Mouse (Mus musculus) CH12.LX (cell line): ENCODE data around the gene Nuak2. TPM values are rescaled to one million over a fixed set of nuclear protein-coding genes. Genes with fewer than 3 reads are reported as not detected.

ENCODE experiments used
- DNase-seq: peaks from one replicate; pipeline ENCODE4 v3.0.0-alpha.2; 2013; ENCODE audit errors: extremely low read depth
- H3K27ac ChIP-seq: 2 replicates; pipeline ENCODE4 v1.5.1; 2012; ENCODE audit warnings: low read depth, mild to moderate bottlenecking, control low read depth, moderate library complexity; ENCODE audit not compliant: insufficient read depth
- H3K27me3 ChIP-seq: replicated peaks from 2 replicates; pipeline ENCODE3; 2012; ENCODE audit warnings: inconsistent platforms
- H3K36me3 ChIP-seq, 2 experiments: replicated peaks in 1 of 2; 2 replicates each; pipeline versions ENCODE3 to v1.6.1; 2012; ENCODE audit warnings: inconsistent platforms in 1 of 2, low read length in 1 of 2, mild to moderate bottlenecking in 1 of 2, mixed read lengths in 1 of 2, moderate library complexity in 1 of 2; ENCODE audit not compliant: control insufficient read depth in 1 of 2, insufficient read depth in 1 of 2
- H3K4me1 ChIP-seq, 2 experiments: 2 replicates each; pipeline ENCODE4 v1.6.1; 2012; ENCODE audit warnings: inconsistent platforms in 1 of 2, moderate library complexity in 1 of 2; ENCODE audit not compliant: insufficient read depth in 2 of 2, control insufficient read depth in 1 of 2
- H3K4me2 ChIP-seq: 2 replicates; pipeline ENCODE4 v1.6.1; 2012; ENCODE audit warnings: low read depth, mild to moderate bottlenecking, control low read depth; ENCODE audit not compliant: poor library complexity, insufficient read depth, severe bottlenecking
- H3K4me3 ChIP-seq, 3 experiments: fragments of 150-350 bp in 1 of 3; sonication (generic) in 1 of 3; replicated peaks in 1 of 3; 2 replicates each; pipeline versions ENCODE3 to v1.5.1; 2011 to 2012; ENCODE audit warnings: low read depth in 2 of 3, low read length in 2 of 3, mild to moderate bottlenecking in 2 of 3, moderate library complexity in 2 of 3, control low read depth in 1 of 3, improper control_type of control experiment in 1 of 3, inconsistent platforms in 1 of 3, mixed read lengths in 1 of 3; ENCODE audit not compliant: poor library complexity in 1 of 3
- H3K79me2 ChIP-seq: replicated peaks from 2 replicates; pipeline ENCODE4 v1.6.1; 2012; ENCODE audit warnings: mild to moderate bottlenecking, moderate library complexity; ENCODE audit not compliant: control insufficient read depth, poor library complexity, insufficient read depth, severe bottlenecking; ENCODE audit errors: extremely low read depth
- H3K9ac ChIP-seq: 2 replicates; pipeline ENCODE4 v1.6.1; 2012; ENCODE audit warnings: low read depth, mild to moderate bottlenecking, control low read depth, moderate library complexity; ENCODE audit not compliant: insufficient read depth
- H3K9me3 ChIP-seq: replicated peaks from 2 replicates; pipeline ENCODE3; 2012; ENCODE audit warnings: low read length, inconsistent platforms, mixed read lengths
- BHLHE40 ChIP-seq: IDR thresholded peaks from 2 replicates; pipeline ENCODE4 v1.6.1; 2011; ENCODE audit warnings: mild to moderate bottlenecking, low read depth, low read length, improper control_type of control experiment
- CTCF ChIP-seq, 2 experiments: IDR thresholded peaks in 1 of 2; conservative IDR thresholded peaks in 1 of 2; 2 replicates each; pipeline ENCODE4 v1.5.1; 2011 to 2012; ENCODE audit warnings: low read depth in 2 of 2, low read length in 2 of 2, improper control_type of control experiment in 1 of 2, inconsistent platforms in 1 of 2, mild to moderate bottlenecking in 1 of 2, moderate library complexity in 1 of 2
- E2F4 ChIP-seq: IDR thresholded peaks from 2 replicates; pipeline ENCODE4 v1.6.1; 2011; ENCODE audit warnings: low read depth, low read length, improper control_type of control experiment; ENCODE audit not compliant: insufficient replicate concordance
- EP300 ChIP-seq: IDR thresholded peaks from 2 replicates; pipeline ENCODE4 v1.6.1; 2011; ENCODE audit warnings: low read length, improper control_type of control experiment
- GABPA ChIP-seq: IDR thresholded peaks from 2 replicates; pipeline ENCODE4 v1.6.1; 2012; ENCODE audit warnings: low read depth, low read length, improper control_type of control experiment, inconsistent platforms; ENCODE audit not compliant: insufficient replicate concordance
- JUND ChIP-seq: conservative IDR thresholded peaks from 2 replicates; pipeline ENCODE4 v1.6.1; 2011; ENCODE audit warnings: low read depth, low read length, improper control_type of control experiment
- KAT2A ChIP-seq: IDR thresholded peaks from 2 replicates; pipeline ENCODE4 v1.6.1; 2012; ENCODE audit warnings: low read length, improper control_type of control experiment, inconsistent platforms; ENCODE audit not compliant: insufficient replicate concordance
- MEF2A ChIP-seq: IDR thresholded peaks from 2 replicates; pipeline ENCODE4 v1.6.1; 2014; ENCODE audit warnings: low read depth, mild to moderate bottlenecking, inconsistent platforms, low read length, improper control_type of control experiment, borderline replicate concordance
- RAD21 ChIP-seq: IDR thresholded peaks from 2 replicates; pipeline ENCODE4 v1.6.1; 2011; ENCODE audit warnings: low read depth, mild to moderate bottlenecking, low read length, improper control_type of control experiment, moderate library complexity
- SMC3 ChIP-seq: IDR thresholded peaks from 2 replicates; pipeline ENCODE4 v1.6.1; 2011; ENCODE audit warnings: low read depth, low read length, improper control_type of control experiment
- TBP ChIP-seq: conservative IDR thresholded peaks from 2 replicates; pipeline ENCODE4 v1.6.1; 2011; ENCODE audit warnings: low read depth, low read length, improper control_type of control experiment
- TCF12 ChIP-seq: IDR thresholded peaks from 2 replicates; pipeline ENCODE4 v1.6.1; 2014; ENCODE audit warnings: low read depth, mild to moderate bottlenecking, inconsistent platforms, low read length, improper control_type of control experiment
- UBTF ChIP-seq: IDR thresholded peaks from 2 replicates; pipeline ENCODE4 v1.6.1; 2012; ENCODE audit warnings: low read depth, mild to moderate bottlenecking, inconsistent platforms, low read length, improper control_type of control experiment, moderate library complexity
- USF2 ChIP-seq: conservative IDR thresholded peaks from 2 replicates; pipeline ENCODE4 v1.6.1; 2011; ENCODE audit warnings: low read depth, low read length, improper control_type of control experiment
- ZKSCAN1 ChIP-seq: IDR thresholded peaks from 2 replicates; pipeline ENCODE4 v1.6.1; 2012; ENCODE audit warnings: low read depth, inconsistent platforms, low read length, improper control_type of control experiment, borderline replicate concordance
- ZMIZ1 ChIP-seq: IDR thresholded peaks from 2 replicates; pipeline ENCODE4 v1.6.1; 2012; ENCODE audit warnings: low read depth, mild to moderate bottlenecking, inconsistent platforms, low read length, improper control_type of control experiment
- dilution Hi-C: fragments of 300-500 bp; cut with MboI; formaldehyde crosslinking; loops from 2 replicates; pipeline ENCODE4 v1.14.3; 2020; ENCODE audit warnings: low sequenced_read_pairs; ENCODE audit not compliant: extremely low pct_unique_long_range_greater_than_20kb, extremely low pct_ligation_motif_present
- in situ Hi-C: fragments of 300-500 bp; cut with MboI; formaldehyde crosslinking; loops from 3 replicates; pipeline ENCODE4 v1.14.3; 2019; ENCODE audit warnings: low sequenced_read_pairs, low pct_ligation_motif_present, low pct_unique_long_range_greater_than_20kb, mixed read lengths
- polyA plus RNA-seq: library from polyadenylated mRNA; unstranded; fragments of >175 nt; gene quantifications from 2 replicates; pipeline ENCODE4 v1.2.1, GENCODE M21; 2012; ENCODE audit warnings: low read depth; ENCODE audit not compliant: insufficient read length
- total RNA-seq, 2 experiments: library from RNA; depleted of rRNA; stranded (reverse); fragments of 300-350 nt in 1 of 2; fragments of >200 nt in 1 of 2; gene quantifications; 2 replicates each; pipeline ENCODE4 v1.2.3; 2012 to 2014

Nuak2 gene
- total and polyA plus RNA-seq, 3 experiments: 0.30 TPM; not detected in 2

- Histone ChIP-seq H3K4me3 (no peak overlapping the region), H3K9me3 (no peaks in the 10 kb centered on the region), H3K4me1 (peaks cover 0 to 23% of the 10 kb centered on the region in 2 experiments), H3K27ac (no peak overlapping the region)
- dilution Hi-C loops: no loop called here
- in situ Hi-C loops: no loop called here
- peak; percentile 62 for DNase-seq
- peak; percentile 24; the same call in 1 of the 2 replicates for TF ChIP-seq EP300
- TF ChIP-seq RAD21: no peak
- TF ChIP-seq BHLHE40: 0 out of 2 replicates have a peak, but pooled peaks have one; percentile 7
- TF ChIP-seq, all 38 proteins: peak for 2
- Histone ChIP-seq H3K27me3 (peaks cover 24% of the 10 kb centered on the region), H3K79me2 (no peaks in the 10 kb centered on the region), H3K36me3 (no peaks in the 10 kb centered on the region), H3K4me2 (0 out of 2 replicates have a peak overlapping the region, but pooled peaks have one; percentile 24), H3K9ac (no peak overlapping the region)
These were observed 4.6 kb upstream of the Nuak2 start for GRCm38 (mm10) chr1:132311174-132311859.

- no peak for TF ChIP-seq ZMIZ1
- TF ChIP-seq UBTF: no peak
- TF ChIP-seq TBP: no peak
- TF ChIP-seq MEF2A: no peak
- TF ChIP-seq CTCF (conservative IDR thresholded peaks at IDR 0.05 in 1 of 2, IDR thresholded peaks at IDR 0.05 in 1 of 2; ENCODE audit: low read depth in 2 of 2, low read length in 2 of 2): no peak
- no peak for TF ChIP-seq KAT2A
- TF ChIP-seq TCF12: no peak
- no peak for TF ChIP-seq USF2
- TF ChIP-seq GABPA: no peak
- TF ChIP-seq ZKSCAN1: no peak
- no peak for TF ChIP-seq E2F4
- no peak for TF ChIP-seq RAD21
- no peak for TF ChIP-seq SMC3
- no peak for TF ChIP-seq JUND
- no peak for DNase-seq
- no peaks in the 10 kb centered on the region for H3K9me3 ChIP-seq
- no peaks in the 10 kb centered on the region for H3K36me3 ChIP-seq
- peaks cover 0 to 23% of the 10 kb centered on the region in 2 experiments for H3K4me1 ChIP-seq
- peaks cover 20% of the 10 kb centered on the region for H3K27me3 ChIP-seq
- no peak overlapping the region for H3K4me2 ChIP-seq
- no peaks in the 10 kb centered on the region for H3K79me2 ChIP-seq
- in situ Hi-C loops: no loop called here
- no peak overlapping the region for H3K27ac ChIP-seq
- dilution Hi-C loops: no loop called here
- no peak overlapping the region for H3K4me3 ChIP-seq
- H3K9ac ChIP-seq: no peak overlapping the region
These were observed 3.9 kb upstream of the Nuak2 start for GRCm38 (mm10) chr1:132312043-132312442.
